Comparison of ENCODE assay signal across 8 mouse cellular contexts in genomic region chr17:23770493-23770892, GRCm38 (mm10). TPM values are rescaled to one million over a fixed set of nuclear protein-coding genes. Genes with fewer than 3 reads are reported as not detected.
DNase-seq lines count a peak whose midpoint lies in the region; ATAC-seq lines count a peak whose summit lies in the region.

No protein-coding gene starts in this region.

- 21% methylated on average over 2 of the region's 2 CpGs for WGBS in lung, embryonic 15.5 days
- WGBS in embryonic facial prominence, embryonic 12.5 days = 14% methylated on average over 2 of the region's 2 CpGs
- WGBS in intestine, embryonic 16.5 days = 32% methylated on average over 2 of the region's 2 CpGs
- WGBS in neural tube, embryonic 13.5 days = 13% methylated on average over 2 of the region's 2 CpGs

- H3K4me3 ChIP-seq in lung, embryonic 15.5 days = peak overlapping the region; percentile 78
- H3K4me3 ChIP-seq in embryonic facial prominence, embryonic 12.5 days = peak overlapping the region; percentile 72
- peak overlapping the region; percentile 83 for H3K4me3 ChIP-seq in intestine, embryonic 16.5 days (ENCODE audit: low read length)
- peak overlapping the region; percentile 90 for H3K4me3 ChIP-seq in neural tube, embryonic 13.5 days

- no peaks in the 10 kb centered on the region for H3K9me3 ChIP-seq in lung, embryonic 15.5 days
- H3K9me3 ChIP-seq in embryonic facial prominence, embryonic 12.5 days = no peaks in the 10 kb centered on the region
- no peaks in the 10 kb centered on the region for H3K9me3 ChIP-seq in intestine, embryonic 16.5 days (ENCODE audit: control insufficient read depth, low read length)
- no peaks in the 10 kb centered on the region for H3K9me3 ChIP-seq in neural tube, embryonic 13.5 days

- H3K27me3 ChIP-seq in lung, embryonic 15.5 days = no peaks in the 10 kb centered on the region
- no peaks in the 10 kb centered on the region for H3K27me3 ChIP-seq in embryonic facial prominence, embryonic 12.5 days
- H3K27me3 ChIP-seq in intestine, embryonic 16.5 days (replicated peaks; ENCODE audit: control insufficient read depth, insufficient read depth, low read length) = no peaks in the 10 kb centered on the region
- H3K27me3 ChIP-seq in neural tube, embryonic 13.5 days = no peaks in the 10 kb centered on the region

- H3K9ac ChIP-seq in lung, embryonic 15.5 days = peak overlapping the region; percentile 90; the same call in 1 of the 2 replicates
- H3K9ac ChIP-seq in embryonic facial prominence, embryonic 12.5 days = peak overlapping the region; percentile 85
- peak overlapping the region; percentile 88; the same call in 1 of the 2 replicates for H3K9ac ChIP-seq in intestine, embryonic 16.5 days (ENCODE audit: low read depth, low read length)
- H3K9ac ChIP-seq in neural tube, embryonic 13.5 days = peak overlapping the region; percentile 98

- H3K36me3 ChIP-seq in lung, embryonic 15.5 days = no peaks in the 10 kb centered on the region
- peaks cover 7% of the 10 kb centered on the region; the same call in 1 of the 2 replicates for H3K36me3 ChIP-seq in embryonic facial prominence, embryonic 12.5 days
- H3K36me3 ChIP-seq in intestine, embryonic 16.5 days (ENCODE audit: control insufficient read depth, insufficient read depth, low read length) = no peaks in the 10 kb centered on the region
- peaks cover 12% of the 10 kb centered on the region for H3K36me3 ChIP-seq in neural tube, embryonic 13.5 days

- no peak for DNase-seq in lung, adult 18-20 months
- no peak for DNase-seq in urinary bladder, postnatal 4 days (ENCODE audit: low spot score in 2 of 2)
- DNase-seq in spleen, postnatal 10 days (ENCODE audit: low spot score in 2 of 2) = no peak

- H3K4me1 ChIP-seq in lung, embryonic 15.5 days = peaks cover 8% of the 10 kb centered on the region; the same call in 1 of the 2 replicates
- peaks cover 9% of the 10 kb centered on the region for H3K4me1 ChIP-seq in embryonic facial prominence, embryonic 12.5 days
- peaks cover 6% of the 10 kb centered on the region; the same call in 1 of the 2 replicates for H3K4me1 ChIP-seq in intestine, embryonic 16.5 days (ENCODE audit: control insufficient read depth, insufficient read depth, low read length)
- H3K4me1 ChIP-seq in neural tube, embryonic 13.5 days (replicated peaks) = peaks cover 26% of the 10 kb centered on the region

- peak overlapping the region; percentile 66 for H3K4me2 ChIP-seq in lung, embryonic 15.5 days
- H3K4me2 ChIP-seq in embryonic facial prominence, embryonic 12.5 days (replicated peaks) = peak overlapping the region; percentile 68
- peak overlapping the region; percentile 72 for H3K4me2 ChIP-seq in intestine, embryonic 16.5 days (ENCODE audit: low read depth, low read length)
- peak overlapping the region; percentile 63 for H3K4me2 ChIP-seq in neural tube, embryonic 13.5 days

- no peak overlapping the region for H3K27ac ChIP-seq in lung, embryonic 15.5 days
- peak overlapping the region; percentile 76; the same call in 1 of the 2 replicates for H3K27ac ChIP-seq in embryonic facial prominence, embryonic 12.5 days
- H3K27ac ChIP-seq in intestine, embryonic 16.5 days (ENCODE audit: low read length) = no peak overlapping the region
- peak overlapping the region; percentile 93 for H3K27ac ChIP-seq in neural tube, embryonic 13.5 days (replicated peaks)

- ATAC-seq in lung, embryonic 15.5 days (ENCODE audit: borderline replicate concordance, extremely low read depth, low FRiP score, low TSS enrichment) = no peak
- ATAC-seq in embryonic facial prominence, embryonic 12.5 days (ENCODE audit: insufficient number of reproducible peaks, insufficient read depth, low FRiP score, low TSS enrichment) = no peak
- ATAC-seq in intestine, embryonic 16.5 days = no peak
- no peak for ATAC-seq in neural tube, embryonic 13.5 days (ENCODE audit: low read depth)
- ATAC-seq in megakaryocyte progenitor cell, adult 5-6 weeks (replicated peaks; ENCODE audit: poor library complexity) = no peak

RNA-seq across cellular contexts. Expression of gene Flywch1, which starts 0.9 kb away (rescaled TPM):
- polyA plus RNA-seq in lung, embryonic 15.5 days (2015; fragmentation: Nextera tagmentation; extraction: Ambion mirVana) = 70.5 TPM in 2 replicates
- polyA plus RNA-seq in embryonic facial prominence, embryonic 12.5 days (2016; fragmentation: Nextera tagmentation; extraction: Ambion mirVana) = 122 and 125 TPM in 2 replicates
- 44.5 and 44.9 TPM in 2 replicates for polyA plus RNA-seq in intestine, embryonic 16.5 days (2015; fragmentation: Nextera tagmentation; extraction: Ambion mirVana)
- 213 and 231 TPM in 2 replicates for polyA plus RNA-seq in neural tube, embryonic 13.5 days (2015; fragmentation: Nextera tagmentation; extraction: Ambion mirVana)
- total RNA-seq in megakaryocyte progenitor cell, adult 5-6 weeks (2015) = 4.7 and 5.1 TPM in 2 replicates
- 9.9 and 10.6 TPM in 2 replicates for total RNA-seq in megakaryocyte progenitor cell, adult 5-6 weeks (2017)

RNA-seq across cellular contexts. Expression of gene Flywch2, which starts 15.4 kb away (rescaled TPM):
- 28.4 and 29.1 TPM in 2 replicates for polyA plus RNA-seq in lung, embryonic 15.5 days (2015; fragmentation: Nextera tagmentation; extraction: Ambion mirVana)
- 57.7 and 58.5 TPM in 2 replicates for polyA plus RNA-seq in embryonic facial prominence, embryonic 12.5 days (2016; fragmentation: Nextera tagmentation; extraction: Ambion mirVana)
- polyA plus RNA-seq in intestine, embryonic 16.5 days (2015; fragmentation: Nextera tagmentation; extraction: Ambion mirVana) = 9.8 and 14.9 TPM in 2 replicates
- 60.4 and 66.5 TPM in 2 replicates for polyA plus RNA-seq in neural tube, embryonic 13.5 days (2015; fragmentation: Nextera tagmentation; extraction: Ambion mirVana)
- total RNA-seq in megakaryocyte progenitor cell, adult 5-6 weeks (2015) = 1.1 and 3.3 TPM in 2 replicates
- total RNA-seq in megakaryocyte progenitor cell, adult 5-6 weeks (2017) = not detected in 2 replicates

RNA-seq across cellular contexts. Expression of gene Srrm2, which starts 19.8 kb away (rescaled TPM):
- polyA plus RNA-seq in lung, embryonic 15.5 days (2015; fragmentation: Nextera tagmentation; extraction: Ambion mirVana) = 416 and 431 TPM in 2 replicates
- 657 and 663 TPM in 2 replicates for polyA plus RNA-seq in embryonic facial prominence, embryonic 12.5 days (2016; fragmentation: Nextera tagmentation; extraction: Ambion mirVana)
- 319 and 373 TPM in 2 replicates for polyA plus RNA-seq in intestine, embryonic 16.5 days (2015; fragmentation: Nextera tagmentation; extraction: Ambion mirVana)
- 535 and 581 TPM in 2 replicates for polyA plus RNA-seq in neural tube, embryonic 13.5 days (2015; fragmentation: Nextera tagmentation; extraction: Ambion mirVana)
- 298 and 382 TPM in 2 replicates for total RNA-seq in megakaryocyte progenitor cell, adult 5-6 weeks (2015)
- total RNA-seq in megakaryocyte progenitor cell, adult 5-6 weeks (2017) = 96.7 and 109 TPM in 2 replicates

RNA-seq across cellular contexts. Expression of gene Kremen2, which starts 24.9 kb away (rescaled TPM):
- polyA plus RNA-seq in lung, embryonic 15.5 days (2015; fragmentation: Nextera tagmentation; extraction: Ambion mirVana) = 0.38 and 1.1 TPM in 2 replicates
- 23.4 and 25.1 TPM in 2 replicates for polyA plus RNA-seq in embryonic facial prominence, embryonic 12.5 days (2016; fragmentation: Nextera tagmentation; extraction: Ambion mirVana)
- 0.44 and 0.51 TPM in 2 replicates for polyA plus RNA-seq in intestine, embryonic 16.5 days (2015; fragmentation: Nextera tagmentation; extraction: Ambion mirVana)
- 1.5 and 3.0 TPM in 2 replicates for polyA plus RNA-seq in neural tube, embryonic 13.5 days (2015; fragmentation: Nextera tagmentation; extraction: Ambion mirVana)
- 0.05 TPM in 1 of 2 replicates, not detected in the other for total RNA-seq in megakaryocyte progenitor cell, adult 5-6 weeks (2015)
- total RNA-seq in megakaryocyte progenitor cell, adult 5-6 weeks (2017) = not detected in 2 replicates

RNA-seq across cellular contexts. Expression of gene Paqr4, which starts 29.8 kb away (rescaled TPM):
- polyA plus RNA-seq in lung, embryonic 15.5 days (2015; fragmentation: Nextera tagmentation; extraction: Ambion mirVana) = 43.9 and 46.7 TPM in 2 replicates
- 14.8 and 16.0 TPM in 2 replicates for polyA plus RNA-seq in embryonic facial prominence, embryonic 12.5 days (2016; fragmentation: Nextera tagmentation; extraction: Ambion mirVana)
- polyA plus RNA-seq in intestine, embryonic 16.5 days (2015; fragmentation: Nextera tagmentation; extraction: Ambion mirVana) = 23.5 and 25.3 TPM in 2 replicates
- 48.3 and 51.5 TPM in 2 replicates for polyA plus RNA-seq in neural tube, embryonic 13.5 days (2015; fragmentation: Nextera tagmentation; extraction: Ambion mirVana)
- 1.3 and 1.6 TPM in 2 replicates for total RNA-seq in megakaryocyte progenitor cell, adult 5-6 weeks (2015)
- total RNA-seq in megakaryocyte progenitor cell, adult 5-6 weeks (2017) = 1.9 and 2.4 TPM in 2 replicates

Comparison
In these comparisons a context has a peak if more than half of its experiments do, and no peak if none do; other contexts are left out.
1. H3K27ac ChIP-seq: peak in embryonic facial prominence, embryonic 12.5 days (single experiment) and neural tube, embryonic 13.5 days (single experiment); none in lung, embryonic 15.5 days (single experiment) and intestine, embryonic 16.5 days (single experiment).
2. Peak in every context shown above with its lines, with median percentiles within 50 percentile points of each other: H3K4me2 ChIP-seq, H3K4me3 ChIP-seq and H3K9ac ChIP-seq.